Mouse (Mus musculus) G1E (cell line): ENCODE data around the gene Asap2. TPM values are rescaled to one million over a fixed set of nuclear protein-coding genes. Genes with fewer than 3 reads are reported as not detected.

Experiments used
- ATAC-seq: 2 replicates; pipeline ENCODE4 v1.8.0; 2016; ENCODE audit warnings: mild to moderate bottlenecking; ENCODE audit not compliant: insufficient number of reproducible peaks, poor library complexity, low FRiP score, severe bottlenecking; ENCODE audit errors: extremely low read depth
- DNase-seq: peaks from one replicate; pipeline ENCODE4 v3.0.0; 2012; ENCODE audit warnings: low spot score
- H3K27me3 ChIP-seq: 2 replicates; pipeline ENCODE4 v1.6.1; 2012; ENCODE audit warnings: mild to moderate bottlenecking, low read length, inconsistent platforms; ENCODE audit not compliant: insufficient read depth
- H3K36me3 ChIP-seq: replicated peaks from 2 replicates; pipeline ENCODE3; 2012; ENCODE audit warnings: mild to moderate bottlenecking, inconsistent platforms
- H3K4me1 ChIP-seq: 2 replicates; pipeline ENCODE4 v1.6.1; 2012; ENCODE audit warnings: low read depth, low read length, inconsistent platforms, mixed read lengths; ENCODE audit not compliant: insufficient read depth
- H3K4me3 ChIP-seq: 2 replicates; pipeline ENCODE4 v1.5.1; 2012; ENCODE audit warnings: low read depth, mild to moderate bottlenecking, inconsistent platforms, low read length, moderate library complexity, mixed read lengths
- H3K9me3 ChIP-seq: replicated peaks from 2 replicates; pipeline ENCODE4 v1.6.1; 2012; ENCODE audit warnings: inconsistent platforms
- CTCF ChIP-seq: IDR thresholded peaks from 2 replicates; pipeline ENCODE4 v1.5.1; 2012; ENCODE audit warnings: low read depth, low read length, inconsistent platforms, mixed read lengths
- POLR2AphosphoS5 ChIP-seq: IDR thresholded peaks from 2 replicates; pipeline ENCODE4 v1.6.1; 2012; ENCODE audit warnings: low read depth, low read length, inconsistent platforms; ENCODE audit not compliant: insufficient replicate concordance
- polyA plus RNA-seq: library from polyadenylated mRNA; stranded (reverse); fragments of >175 nt; gene quantifications from 2 replicates; pipeline ENCODE4 v1.2.3, GENCODE M21; 2012
- total RNA-seq, 2 experiments: library from RNA; stranded (forward) in 1 of 2; stranded (reverse) in 1 of 2; fragments of 200-1000 nt in 1 of 2; fragments of >200 nt in 1 of 2; fragmentation: Nextera tagmentation in 1 of 2; gene quantifications; 2 replicates each; pipeline ENCODE4 v1.2.3; 2014 to 2017

The Asap2 gene
- total and polyA plus RNA-seq, 3 experiments, result not detected

DNA sequence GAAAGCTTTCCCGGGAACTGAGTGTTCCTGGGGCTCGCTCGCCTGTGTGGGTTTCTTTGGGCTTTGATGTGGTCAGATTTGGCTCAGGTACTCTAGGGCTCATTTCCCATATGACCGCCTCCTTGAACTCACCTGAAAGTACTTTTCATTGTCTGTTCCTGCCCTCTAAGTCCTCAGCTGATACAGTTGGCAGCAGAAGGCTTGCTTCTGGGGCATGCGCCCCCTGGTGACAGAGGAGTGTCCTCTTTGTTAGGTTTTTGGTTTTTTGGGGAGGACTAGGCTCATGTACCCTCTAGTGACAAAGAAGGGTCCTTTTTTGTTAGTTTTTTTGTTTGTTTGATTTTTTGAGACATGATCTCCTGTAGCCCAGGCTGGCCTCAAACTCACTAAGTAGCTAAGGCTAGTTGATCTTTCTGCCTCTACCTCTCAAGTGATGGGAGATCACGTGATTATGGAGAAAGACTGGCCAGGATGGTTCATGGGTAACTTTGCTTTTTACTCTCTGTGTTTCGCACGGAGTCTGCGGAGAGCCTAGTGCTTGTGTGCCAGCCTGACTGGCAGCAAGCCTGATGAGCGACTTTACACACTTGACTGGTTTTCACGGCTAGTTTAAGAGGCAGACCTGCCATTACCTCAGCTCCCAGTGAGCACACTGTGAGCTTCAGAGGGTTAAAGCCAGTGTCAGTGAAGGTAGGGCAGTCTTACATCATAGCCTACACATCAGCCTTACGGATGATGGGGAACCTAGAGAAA is 328.1 kb downstream of the Asap2 start:
- H3K4me1 ChIP-seq, result peaks cover 23% of the 10 kb centered on the region
- H3K36me3 ChIP-seq, result peaks cover 78% of the 10 kb centered on the region
- no peak for TF ChIP-seq POLR2AphosphoS5
- peak; percentile 49 for TF ChIP-seq CTCF
- no peak overlapping the region for H3K4me3 ChIP-seq
- H3K27me3 ChIP-seq, result no peaks in the 10 kb centered on the region
- H3K9me3 ChIP-seq, result no peaks in the 10 kb centered on the region
- peak; percentile 51; the same call in 1 of the 2 replicates for ATAC-seq
- DNase-seq, result peak; percentile 64
